Comparison of ENCODE assay signal across 12 mouse cellular contexts in the genomic region with DNA sequence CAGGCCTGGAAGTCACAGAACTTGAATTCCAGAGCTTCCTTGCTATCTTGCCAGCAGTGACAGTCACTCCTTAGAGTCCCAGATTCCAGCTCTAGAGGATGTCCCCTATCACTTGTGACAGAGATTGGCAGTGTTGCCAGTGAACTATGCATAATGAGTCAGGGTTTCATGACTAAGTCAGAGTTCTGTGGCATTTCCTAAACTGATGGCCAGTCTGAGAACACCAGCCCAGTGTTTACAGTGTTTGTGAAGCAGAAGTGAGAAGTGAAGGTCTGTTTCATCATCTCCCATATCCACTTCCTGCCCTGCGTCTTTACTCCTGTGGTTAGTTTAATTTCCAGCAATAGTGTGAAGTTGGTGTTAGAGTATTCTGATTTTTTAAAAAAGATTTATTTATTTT. TPM values are rescaled to one million over a fixed set of nuclear protein-coding genes. Genes with fewer than 3 reads are reported as not detected.
DNase-seq lines count a peak whose midpoint lies in the region; ATAC-seq and TF ChIP-seq lines count a peak whose summit lies in the region.
"Had no signal": no experiment of that assay in that cellular context is flagged by ENCODE, and none has a peak within 500 bp of the region (broad histone marks: within the 10 kb centered on the region; RNA-seq: fewer than 3 reads in every experiment).

No protein-coding gene starts in this region.

- WGBS in liver, adult 2 months = 36% methylated on average over 1 of the region's 1 CpGs
- WGBS in liver, embryonic 11.5 days = 63% methylated on average over 1 of the region's 1 CpGs
- WGBS in forebrain, embryonic 15.5 days = 95% methylated on average over 1 of the region's 1 CpGs

- no peak for TF ChIP-seq CTCF in liver, adult 2 months (IDR thresholded peaks at IDR 0.05; ENCODE audit: low read depth, low read length)

- H3K9ac ChIP-seq in liver, adult 2 months (ENCODE audit: low read depth, low read length) = no peak overlapping the region
- no peak overlapping the region for H3K9ac ChIP-seq in liver, embryonic 11.5 days (ENCODE audit: low read depth, low read length)
- no peak overlapping the region for H3K9ac ChIP-seq in forebrain, embryonic 15.5 days (replicated peaks)
- H3K9ac ChIP-seq: embryonic facial prominence, embryonic 12.5 days; hindbrain, embryonic 15.5 days; limb, embryonic 12.5 days had no signal

- no peak overlapping the region for H3K4me3 ChIP-seq in liver, adult 2 months (ENCODE audit: insufficient read depth, low read depth, low read length)
- H3K4me3 ChIP-seq in liver, embryonic 11.5 days (ENCODE audit: low read depth, low read length) = no peak overlapping the region
- no peak overlapping the region for H3K4me3 ChIP-seq in forebrain, embryonic 15.5 days
- H3K4me3 ChIP-seq: embryonic facial prominence, embryonic 12.5 days; hindbrain, embryonic 15.5 days; limb, embryonic 12.5 days had no signal

- peaks cover 13% of the 10 kb centered on the region for H3K79me2 ChIP-seq in liver, adult 2 months (ENCODE audit: control insufficient read depth, insufficient read depth, low read length)

- peaks cover 9% of the 10 kb centered on the region for H3K4me1 ChIP-seq in liver, adult 2 months (ENCODE audit: control insufficient read depth, insufficient read depth, low read length)
- peaks cover 29% of the 10 kb centered on the region for H3K4me1 ChIP-seq in liver, embryonic 11.5 days (replicated peaks; ENCODE audit: control insufficient read depth, insufficient read depth, low read length)
- H3K4me1 ChIP-seq in forebrain, embryonic 15.5 days = peaks cover 22% of the 10 kb centered on the region

- TF ChIP-seq POLR2A in liver, adult 2 months (IDR thresholded peaks at IDR 0.05; ENCODE audit: extremely low read depth, insufficient read depth, low read length) = no peak

- H3K27me3 ChIP-seq in liver, adult 2 months (ENCODE audit: control insufficient read depth, insufficient read depth, low read length) = no peaks in the 10 kb centered on the region
- no peaks in the 10 kb centered on the region for H3K27me3 ChIP-seq in liver, embryonic 11.5 days (replicated peaks; ENCODE audit: control insufficient read depth, insufficient read depth, low read length)
- H3K27me3 ChIP-seq in forebrain, embryonic 15.5 days = no peaks in the 10 kb centered on the region
- H3K27me3 ChIP-seq: hindbrain, embryonic 15.5 days had no signal

- H3K27ac ChIP-seq in liver, adult 2 months (replicated peaks; ENCODE audit: insufficient read depth, low read depth, low read length) = peak overlapping the region; percentile 18; the same call in 1 of the 2 replicates
- no peak overlapping the region for H3K27ac ChIP-seq in liver, embryonic 11.5 days (ENCODE audit: low read depth, low read length)
- no peak overlapping the region for H3K27ac ChIP-seq in forebrain, embryonic 15.5 days (replicated peaks)
- H3K27ac ChIP-seq: embryonic facial prominence, embryonic 12.5 days; hindbrain, embryonic 15.5 days; limb, embryonic 12.5 days had no signal

- DNase-seq in liver, adult 2 months (ENCODE audit: extremely low read depth, low read depth, low spot score) = peak; percentile 47
- no peak for DNase-seq in liver, embryonic 11.5 days (ENCODE audit: low spot score)
- peak; percentile 35 for DNase-seq in CD4-positive, CD25-positive, alpha-beta regulatory T cell, adult 2 months (ENCODE audit: low read depth, low spot score)
- peak; percentile 51 to 54 for DNase-seq in natural killer cell, adult 2 months (ENCODE audit: low spot score in 2 of 2)
- no peak for DNase-seq in embryo, embryonic 10 days (ENCODE audit: low spot score)
- DNase-seq: cerebellum, adult 11 months; right cerebral cortex, adult 18-20 months had no signal

- H3K36me3 ChIP-seq in liver, adult 2 months (ENCODE audit: control insufficient read depth, insufficient read depth, low read length) = no peaks in the 10 kb centered on the region
- H3K36me3 ChIP-seq in liver, embryonic 11.5 days (ENCODE audit: control insufficient read depth, insufficient read depth, low read length) = no peaks in the 10 kb centered on the region; the same call in 1 of the 2 replicates
- H3K36me3 ChIP-seq in forebrain, embryonic 15.5 days = no peaks in the 10 kb centered on the region
- H3K36me3 ChIP-seq: embryonic facial prominence, embryonic 12.5 days; hindbrain, embryonic 15.5 days; limb, embryonic 12.5 days had no signal

- no peaks in the 10 kb centered on the region for H3K9me3 ChIP-seq in liver, embryonic 11.5 days (ENCODE audit: control insufficient read depth, low read length)
- no peaks in the 10 kb centered on the region for H3K9me3 ChIP-seq in forebrain, embryonic 15.5 days
- H3K9me3 ChIP-seq: embryonic facial prominence, embryonic 12.5 days; hindbrain, embryonic 15.5 days; limb, embryonic 12.5 days had no signal

- no peak overlapping the region for H3K4me2 ChIP-seq in liver, embryonic 11.5 days
- H3K4me2 ChIP-seq in forebrain, embryonic 15.5 days (replicated peaks) = no peak overlapping the region
- H3K4me2 ChIP-seq: embryonic facial prominence, embryonic 12.5 days; hindbrain, embryonic 15.5 days; limb, embryonic 12.5 days had no signal

- no peak for ATAC-seq in liver, embryonic 11.5 days (replicated peaks; ENCODE audit: low FRiP score)
- peak; percentile 39 for ATAC-seq in common myeloid progenitor, adult 5-6 weeks (replicated peaks; ENCODE audit: low read depth, poor library complexity, severe bottlenecking)
- no peak for ATAC-seq in forebrain, embryonic 15.5 days (replicated peaks)

RNA-seq across cellular contexts. Expression of gene Il17ra, which starts 7.6 kb away (rescaled TPM):
- 3.6 and 6.5 TPM in 2 replicates for total RNA-seq in liver, adult 2 months (2014; rRNA removed)
- 13.2 and 20.7 TPM in 2 replicates for polyA plus RNA-seq in liver, adult 2 months (2012; rRNA removed)
- 6.8 and 8.7 TPM in 2 replicates for polyA plus RNA-seq in liver, embryonic 11.5 days (2014; fragmentation: Nextera tagmentation; extraction: Ambion mirVana)
- total RNA-seq in common myeloid progenitor, adult 5-6 weeks (2017) = 29.6 and 31.8 TPM in 2 replicates
- polyA plus RNA-seq in forebrain, embryonic 15.5 days (2015; fragmentation: Nextera tagmentation; extraction: Ambion mirVana) = 4.1 and 5.4 TPM in 2 replicates

RNA-seq across cellular contexts. Expression of gene Tmem121b, which starts 22.9 kb away (rescaled TPM):
- total RNA-seq in liver, adult 2 months (2014; rRNA removed) = under 0.01 TPM in 1 of 2 replicates, not detected in the other
- not detected in 2 replicates for polyA plus RNA-seq in liver, adult 2 months (2012; rRNA removed)
- 0.07 TPM in 1 of 2 replicates, not detected in the other for polyA plus RNA-seq in liver, embryonic 11.5 days (2014; fragmentation: Nextera tagmentation; extraction: Ambion mirVana)
- 0.53 and 0.73 TPM in 2 replicates for total RNA-seq in common myeloid progenitor, adult 5-6 weeks (2017)
- polyA plus RNA-seq in forebrain, embryonic 15.5 days (2015; fragmentation: Nextera tagmentation; extraction: Ambion mirVana) = 3.5 and 3.6 TPM in 2 replicates

Comparison
In these comparisons a context has a peak if more than half of its experiments do, and no peak if none do; other contexts are left out.
1. DNase-seq: peak in liver, adult 2 months (single experiment), CD4-positive, CD25-positive, alpha-beta regulatory T cell, adult 2 months (single experiment) and natural killer cell, adult 2 months (2 of 2); none in liver, embryonic 11.5 days (single experiment) and embryo, embryonic 10 days (single experiment).